Mouse (Mus musculus) heart, postnatal 10 days (tissue): ENCODE data around the gene Sapcd1. TPM values are rescaled to one million over a fixed set of nuclear protein-coding genes. Genes with fewer than 3 reads are reported as not detected.
A peak's percentile ranks its signal among the peaks of the same experiment; 100 is the strongest.
"Not testable (repeated sequence)": the region's sequence is repeated elsewhere in the genome, so short reads cannot be mapped to it uniquely, and the experiment has no call there.

ENCODE experiments used
- DNase-seq, 2 experiments: peaks; one replicate each; pipeline ENCODE4 v3.0.0; 2021
- intact Hi-C: fragments of 180-260 bp; cut with DNase I; formaldehyde crosslinking; loops from one replicate; pipeline ENCODE4 v1.15.1; 2025
- total RNA-seq, 2 experiments: library from RNA; stranded (reverse); gene quantifications; 2 replicates each; pipeline ENCODE4 v1.2.3; 2021

Gene Sapcd1
- total RNA-seq, 2 experiments from 2014 or later = 0.38 TPM; not detected in 1

- no peak for DNase-seq
- intact Hi-C loops = no loop called here
These were observed 28.1 kb upstream of the Sapcd1 start for GRCm38 (mm10) chr17:35055691-35056495.

- intact Hi-C loops = no loop called here
- no peak for DNase-seq
These were observed 24.5 kb upstream of the Sapcd1 start for GRCm38 (mm10) chr17:35052271-35052798.

GRCm38 (mm10) chr17:35051156-35052086 is 23.6 kb upstream of the Sapcd1 start:
- intact Hi-C loops = no loop called here
- DNase-seq = peak; percentile 90 to 91

GRCm38 (mm10) chr17:35050126-35050750 is 22.4 kb upstream of the Sapcd1 start:
- intact Hi-C loops = no loop called here
- DNase-seq = peak; percentile 87

- DNase-seq = peak; percentile 70 to 71
- intact Hi-C loops = no loop called here
These were observed 21.8 kb upstream of the Sapcd1 start, which contains the start of gene Clic1 for GRCm38 (mm10) chr17:35049561-35050016. Gene Clic1 (plus strand): TSS chr17:35049966.

- intact Hi-C loops = no loop called here
- DNase-seq = no peak
These were observed 21.2 kb upstream of the Sapcd1 start for GRCm38 (mm10) chr17:35048932-35049440.

GRCm38 (mm10) chr17:35048149-35048931 is 20.5 kb upstream of the Sapcd1 start:
- intact Hi-C loops = no loop called here
- peak; percentile 64 to 68 for DNase-seq

- intact Hi-C loops = no loop called here
- DNase-seq = no peak
These were observed 19.9 kb upstream of the Sapcd1 start for GRCm38 (mm10) chr17:35047688-35048087.

GRCm38 (mm10) chr17:35046681-35047455 is 19.1 kb upstream of the Sapcd1 start, which contains the start of gene Msh5:
Gene Msh5 (minus strand): TSS chr17:35046745.
- intact Hi-C loops = no loop called here
- DNase-seq = peak; percentile 99

GRCm38 (mm10) chr17:35045807-35046680 is 18.2 kb upstream of the Sapcd1 start:
- DNase-seq = no peak

GRCm38 (mm10) chr17:35044904-35045806 is 17.3 kb upstream of the Sapcd1 start:
- DNase-seq = no peak
- intact Hi-C loops = loop anchor here (2.0 kb wide), 1 partner anchor 16 kb away; the partner anchor contains the start of gene Sapcd1

More at GRCm38 (mm10) chr17:35045807-35046680, 18.2 kb upstream of the Sapcd1 start:
- intact Hi-C loops = loop anchor here (2.0 kb wide), 1 partner anchor 17 kb away; the partner anchor contains the start of gene Sapcd1

GRCm38 (mm10) chr17:35043794-35044193 is 16.0 kb upstream of the Sapcd1 start:
- intact Hi-C loops = loop anchor here (2.0 kb wide), 1 partner anchor 15 kb away; the partner anchor contains the start of gene Sapcd1
- DNase-seq = peak in 1 of 2 experiments; percentile 1

GRCm38 (mm10) chr17:35039121-35039873 is 11.5 kb upstream of the Sapcd1 start:
- intact Hi-C loops = no loop called here
- DNase-seq = no peak

GRCm38 (mm10) chr17:35034896-35035295 is 7.1 kb upstream of the Sapcd1 start:
- intact Hi-C loops = no loop called here
- no peak for DNase-seq

- DNase-seq, intact Hi-C loops: not testable (repeated sequence)
These were observed 5.9 kb upstream of the Sapcd1 start for GRCm38 (mm10) chr17:35033703-35034102.
